Mouse (Mus musculus) c-Kit-positive CD71-positive TER-119-positive erythroid progenitor cells, embryonic 14.5 days (primary cell): ENCODE results near the gene Mcm9.
A peak's percentile ranks its signal among the peaks of the same experiment; 100 is the strongest.

Experiments
- DNase-seq: peaks from one replicate; pipeline ENCODE4 v3.0.0-alpha.2; 2013; ENCODE audit warnings: low spot score

Gene Mcm9

GRCm38 (mm10) chr10:53580137-53580536, 50.1 kb downstream of the Mcm9 start:
- no peak for DNase-seq

DNA sequence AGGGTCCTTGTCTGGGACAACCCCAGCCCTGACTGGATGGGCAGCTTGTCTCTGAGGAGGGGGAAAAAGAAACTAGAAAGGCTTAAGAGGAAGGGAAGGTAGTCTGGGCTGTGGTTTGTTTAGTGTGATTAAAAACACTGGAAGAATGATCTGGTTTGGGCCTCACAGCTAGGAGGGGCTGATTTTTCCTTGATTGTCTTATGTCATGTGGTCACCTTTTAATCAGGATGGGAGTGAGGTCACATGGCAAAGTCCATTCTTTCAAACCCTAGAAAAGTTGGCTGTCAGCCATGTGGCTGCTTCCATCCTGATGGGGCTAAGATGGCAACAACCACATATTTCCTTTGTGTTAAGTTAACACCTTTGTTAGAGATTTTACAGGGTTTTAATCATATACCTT, 61.7 kb downstream of the Mcm9 start:
- no peak for DNase-seq

DNA sequence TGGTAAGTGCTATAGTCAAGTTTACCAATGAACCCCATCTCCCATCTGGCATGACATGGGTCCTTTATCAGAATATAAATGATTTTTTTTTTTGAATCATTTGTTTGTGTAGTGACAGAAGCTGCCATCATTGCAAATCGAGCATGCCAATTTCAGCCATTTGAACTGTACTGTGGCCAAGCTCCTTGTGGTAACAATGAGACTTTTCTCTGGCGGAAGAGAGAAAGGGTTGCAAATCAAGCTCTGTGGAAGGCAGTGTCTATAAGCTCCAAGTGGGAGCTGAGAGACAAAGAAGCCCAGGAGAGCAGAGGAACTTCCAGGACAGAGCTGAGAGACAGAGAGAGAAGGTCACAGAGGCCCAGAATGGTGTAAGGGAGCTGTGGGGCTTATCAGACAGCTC, 64.7 kb downstream of the Mcm9 start:
- no peak for DNase-seq

DNA sequence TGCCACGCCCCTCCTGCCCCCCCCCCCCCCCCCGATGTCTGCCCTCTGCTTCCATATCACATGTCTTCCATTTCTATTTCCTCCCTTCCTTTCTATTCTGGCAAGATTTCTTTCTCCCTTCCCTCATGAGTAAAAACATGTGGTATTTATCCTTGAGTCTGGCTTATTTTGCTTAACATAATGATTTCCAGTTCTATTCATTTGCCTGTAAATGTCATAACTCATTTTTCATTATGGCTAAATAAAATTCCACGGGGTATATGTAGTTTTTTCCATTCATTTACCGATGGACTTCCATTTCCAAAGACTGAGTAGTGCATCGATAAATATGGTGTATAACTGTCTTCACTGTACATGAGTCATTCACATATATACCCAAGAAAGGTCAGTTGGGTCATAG, 68.2 kb downstream of the Mcm9 start:
- no peak for DNase-seq

DNA sequence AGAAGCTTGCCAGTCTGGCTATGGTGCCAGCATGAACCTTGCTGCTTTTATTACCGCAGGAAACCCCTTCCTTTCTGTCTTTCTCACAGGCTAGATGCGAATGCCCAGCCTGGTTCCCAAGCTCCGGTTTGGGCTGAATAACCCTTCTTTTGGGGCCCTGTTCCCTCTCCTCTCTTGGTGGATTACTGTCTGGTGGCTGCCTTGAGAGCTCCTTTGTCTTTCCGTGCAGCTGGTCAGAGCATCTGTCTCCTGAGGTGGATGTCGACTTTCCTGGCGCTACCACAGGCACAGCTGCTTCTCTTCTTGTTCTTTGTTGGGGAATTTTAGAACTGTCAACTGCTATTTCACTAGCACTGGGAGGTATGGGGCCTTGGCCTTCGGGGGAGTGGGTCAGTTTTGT, 92.6 kb downstream of the Mcm9 start:
- DNase-seq = no peak

- DNase-seq = no peak
Observed at GRCm38 (mm10) chr10:53532297-53532696, 97.9 kb downstream of the Mcm9 start.

DNA sequence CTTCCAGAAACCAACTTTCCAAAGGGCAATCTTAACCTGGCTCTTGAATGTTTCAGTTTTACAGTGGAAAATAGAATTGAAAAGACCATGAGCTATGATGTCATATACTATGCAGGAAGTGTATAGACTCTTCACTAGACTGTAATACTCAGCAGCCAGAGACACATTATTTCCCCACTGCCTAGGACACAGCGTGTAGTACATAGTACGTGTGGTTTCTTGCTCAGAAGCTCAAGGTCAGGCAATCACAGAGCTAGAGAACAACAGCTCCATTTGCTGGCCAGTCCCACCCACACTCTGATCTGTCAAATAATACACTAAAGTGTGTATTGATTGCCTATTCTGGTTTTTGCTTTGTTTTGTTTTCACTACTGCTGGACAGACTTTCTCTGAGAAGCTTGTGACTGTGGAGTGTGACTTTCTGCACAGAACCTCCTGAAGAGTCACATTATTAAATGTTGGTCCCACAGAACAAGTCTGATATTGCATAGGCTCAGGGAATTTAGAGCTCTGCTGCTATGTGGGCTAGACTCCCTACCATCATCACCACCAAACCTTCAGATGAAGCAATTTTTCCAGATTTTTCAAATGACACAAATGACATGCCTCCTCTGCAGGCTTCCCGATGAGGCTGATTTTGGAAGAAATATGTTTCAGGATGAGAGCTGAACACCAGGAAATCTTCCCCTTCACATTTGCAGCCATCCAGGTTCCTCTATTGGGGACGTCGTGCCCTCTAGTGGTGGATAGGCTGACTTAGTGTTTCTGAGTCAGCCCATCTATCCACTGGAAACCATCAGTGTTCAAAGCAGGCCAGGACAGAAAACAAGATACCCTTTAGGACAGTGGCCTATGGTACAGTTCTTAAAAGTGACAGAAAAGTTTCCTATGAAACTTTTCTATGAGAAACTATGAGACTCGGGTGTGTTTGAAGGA, 102.1 kb downstream of the Mcm9 start:
- peak; percentile 16 for DNase-seq

- DNase-seq = no peak
Observed at GRCm38 (mm10) chr10:53527344-53527743, 102.9 kb downstream of the Mcm9 start.

GRCm38 (mm10) chr10:53526350-53526749, 103.9 kb downstream of the Mcm9 start:
- DNase-seq = no peak

- DNase-seq = no peak
Observed at GRCm38 (mm10) chr10:53525265-53525976, 104.8 kb downstream of the Mcm9 start.

DNA sequence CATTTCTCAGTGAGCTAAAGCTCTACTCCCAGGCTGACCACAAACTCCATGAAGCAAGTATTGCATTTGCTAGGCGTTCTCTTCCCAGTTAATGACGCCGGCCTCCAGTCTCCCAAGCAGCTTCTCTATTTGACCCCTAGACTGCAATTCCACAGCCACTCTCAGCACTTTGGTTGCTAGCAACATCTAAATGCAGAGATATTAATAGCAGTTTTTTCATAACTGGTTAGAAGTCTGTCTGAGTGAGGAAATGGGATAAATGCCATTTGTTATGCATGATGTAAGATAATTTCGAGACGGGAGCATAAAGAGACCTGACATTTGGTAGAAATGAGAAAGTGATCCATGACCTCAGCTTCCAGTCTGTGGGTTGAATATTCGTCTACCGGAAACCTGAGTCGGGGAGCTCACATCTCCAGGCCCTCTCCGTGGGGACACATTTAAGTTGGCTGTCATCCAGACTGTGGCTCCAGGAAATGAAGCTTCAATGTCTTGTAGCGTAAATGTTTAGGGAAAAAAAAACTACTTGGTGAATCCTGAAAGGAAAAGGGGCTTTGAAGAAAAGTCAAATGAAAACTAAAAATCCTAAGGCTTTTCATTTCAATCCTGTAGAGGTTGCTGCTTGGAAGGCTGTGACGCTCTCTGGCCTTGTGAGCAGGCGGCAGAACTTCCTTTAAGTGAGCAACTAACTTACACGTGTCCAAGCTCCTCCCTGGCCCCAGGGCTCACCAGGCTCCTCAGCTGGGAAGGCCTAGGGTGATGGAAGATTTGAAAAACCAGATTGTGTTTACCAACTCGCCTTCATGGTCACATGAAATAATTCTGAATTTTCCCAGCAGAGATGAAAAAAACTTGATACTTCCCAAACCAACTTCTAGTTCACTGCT, 110.9 kb downstream of the Mcm9 start:
- no peak for DNase-seq

GRCm38 (mm10) chr10:53518599-53518913, 111.7 kb downstream of the Mcm9 start:
- DNase-seq = no peak

- no peak for DNase-seq
Observed at GRCm38 (mm10) chr10:53517770-53518598, 112.3 kb downstream of the Mcm9 start.

DNA sequence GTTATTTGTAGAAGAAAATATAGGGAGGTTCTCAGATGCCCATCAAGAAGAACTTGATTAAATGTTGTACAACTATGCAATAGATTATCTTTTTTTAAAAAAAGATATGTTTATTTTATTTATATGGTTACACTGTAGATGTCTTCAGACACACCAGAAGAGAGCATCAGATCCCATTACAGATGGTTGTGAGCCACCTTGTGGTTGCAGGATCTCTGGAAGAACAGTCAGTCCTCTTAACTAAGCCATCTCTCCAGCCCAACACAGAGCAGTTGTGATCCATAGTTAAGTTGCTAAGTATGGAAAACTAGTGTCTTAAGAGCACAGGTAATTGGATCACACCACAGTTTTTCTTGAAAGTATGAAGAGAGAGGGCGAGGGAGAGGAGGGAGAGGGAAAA, 117.7 kb downstream of the Mcm9 start:
- DNase-seq = no peak

- DNase-seq = peak; percentile 23
Observed at GRCm38 (mm10) chr10:53509158-53509773, 121.0 kb downstream of the Mcm9 start.

DNA sequence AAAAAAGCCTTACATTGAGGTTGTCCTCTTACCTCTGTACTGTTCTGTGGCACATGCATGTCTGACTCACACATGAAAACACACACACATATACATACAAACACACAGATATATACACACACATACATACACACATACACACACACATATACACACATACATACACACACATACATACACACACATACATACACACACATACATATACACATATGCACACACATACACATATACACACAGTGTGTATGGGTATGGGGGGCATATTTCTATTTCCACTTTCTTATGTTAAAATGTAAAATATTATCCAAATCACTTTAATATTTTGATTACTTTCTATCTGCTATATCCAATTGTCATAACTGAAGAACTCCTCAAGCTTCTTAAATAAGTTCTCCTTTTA, 121.6 kb downstream of the Mcm9 start:
- no peak for DNase-seq

GRCm38 (mm10) chr10:53505526-53505925, 124.7 kb downstream of the Mcm9 start:
- no peak for DNase-seq

DNA sequence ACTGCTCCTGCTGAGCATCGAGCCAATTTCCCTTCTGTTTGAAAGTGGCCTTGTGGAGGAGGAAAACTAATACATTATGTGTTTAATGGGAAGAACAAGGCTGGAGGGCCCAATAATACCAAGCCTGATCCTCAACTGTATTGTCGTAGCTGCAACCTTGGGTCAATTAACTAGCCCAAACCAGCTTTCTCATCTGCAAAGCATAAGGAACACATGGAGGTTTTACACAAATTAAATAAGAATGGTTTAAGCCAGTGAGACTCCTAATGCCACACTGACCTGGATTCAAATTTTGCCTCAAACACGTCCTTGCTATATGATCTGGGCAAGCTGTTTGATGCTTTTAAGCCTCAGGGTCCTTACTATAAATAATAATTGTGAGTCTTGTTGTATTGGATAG, 125.2 kb downstream of the Mcm9 start:
- DNase-seq = no peak

GRCm38 (mm10) chr10:53502875-53503816, 127.1 kb downstream of the Mcm9 start:
- DNase-seq = peak; percentile 10

- no peak for DNase-seq
Observed at GRCm38 (mm10) chr10:53502471-53502870, 127.8 kb downstream of the Mcm9 start.
